Mouse (Mus musculus): ENCODE results near the gene Add2.
A peak's percentile ranks its signal among the peaks of the same experiment; 100 is the strongest.

Add2 gene

DNA sequence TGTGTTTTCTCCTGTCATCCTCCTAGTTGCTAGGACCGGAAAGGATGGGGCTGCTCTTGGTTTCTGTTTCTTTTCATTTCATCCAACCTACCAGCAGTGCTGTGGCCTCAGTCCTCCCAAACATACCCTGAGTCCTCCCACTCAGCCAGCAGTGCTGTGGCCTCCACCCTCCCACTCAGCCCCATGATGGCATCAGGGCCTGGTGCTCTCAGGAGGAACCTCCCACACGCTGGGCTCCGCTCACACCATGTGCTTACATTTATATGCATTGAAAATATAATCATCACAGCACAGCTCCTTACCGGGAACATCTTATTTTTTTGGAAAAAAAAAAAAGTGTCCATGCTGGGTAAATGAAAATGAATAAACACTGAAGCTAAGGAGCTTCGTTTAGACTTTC lies 20.0 kb downstream of the Add2 start:
- DNase-seq (ENCODE audit: low spot score), result no peak

DNA sequence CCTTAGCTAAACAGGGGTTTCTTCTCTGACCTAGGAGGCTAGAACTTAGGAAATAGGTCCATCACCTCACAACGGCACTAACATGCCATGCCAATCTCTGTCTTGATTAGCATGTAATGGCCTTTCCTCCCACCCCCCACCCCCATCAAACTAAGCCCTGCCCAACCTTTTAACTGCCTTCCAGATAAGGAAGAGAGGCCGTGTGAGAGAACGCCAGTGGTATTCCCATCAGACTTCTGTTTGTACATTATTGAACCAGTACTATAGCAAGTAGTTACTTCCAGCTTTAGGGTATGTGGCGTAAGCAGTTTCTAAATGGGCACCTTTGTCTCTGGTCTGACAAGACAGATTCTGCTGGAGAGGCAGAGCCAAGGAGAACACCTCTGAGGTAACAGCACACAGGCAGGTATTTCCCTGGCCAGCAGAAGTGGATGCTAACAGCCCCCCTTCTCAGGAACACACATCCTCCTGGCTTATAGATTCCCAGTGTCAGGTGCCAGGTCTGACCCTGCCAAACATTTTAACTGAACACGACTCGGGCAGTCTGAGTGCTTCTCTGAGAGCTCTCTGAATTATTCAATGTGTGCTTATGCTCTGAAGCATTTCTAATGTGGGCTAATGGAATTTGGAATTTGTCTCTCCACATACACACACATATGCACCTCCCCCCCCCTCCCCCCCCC lies 22.2 kb downstream of the Add2 start:
- DNase-seq (ENCODE audit: low spot score), result no peak

DNA sequence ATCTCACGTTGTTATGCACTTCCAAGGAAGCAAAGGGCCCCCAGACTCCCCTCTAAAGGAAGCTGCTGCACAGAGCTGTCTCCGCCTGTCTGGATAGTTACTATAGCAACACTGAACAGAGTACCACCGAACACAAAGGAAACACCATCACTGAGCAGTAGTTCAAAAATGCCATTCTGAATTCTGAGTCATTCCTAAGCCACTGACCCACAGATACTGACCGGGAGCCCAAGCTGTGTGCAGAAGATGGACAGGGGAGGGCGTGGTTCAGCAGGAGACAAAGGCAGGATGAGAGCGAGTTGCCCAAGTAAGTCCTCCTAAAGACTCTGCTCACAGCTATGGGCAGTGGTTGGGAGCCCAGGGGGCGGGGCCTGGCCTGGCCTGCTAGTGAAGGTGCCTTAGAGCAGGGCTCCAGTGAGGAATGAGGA lies 23.6 kb downstream of the Add2 start:
- DNase-seq (ENCODE audit: low spot score), result no peak

DNA sequence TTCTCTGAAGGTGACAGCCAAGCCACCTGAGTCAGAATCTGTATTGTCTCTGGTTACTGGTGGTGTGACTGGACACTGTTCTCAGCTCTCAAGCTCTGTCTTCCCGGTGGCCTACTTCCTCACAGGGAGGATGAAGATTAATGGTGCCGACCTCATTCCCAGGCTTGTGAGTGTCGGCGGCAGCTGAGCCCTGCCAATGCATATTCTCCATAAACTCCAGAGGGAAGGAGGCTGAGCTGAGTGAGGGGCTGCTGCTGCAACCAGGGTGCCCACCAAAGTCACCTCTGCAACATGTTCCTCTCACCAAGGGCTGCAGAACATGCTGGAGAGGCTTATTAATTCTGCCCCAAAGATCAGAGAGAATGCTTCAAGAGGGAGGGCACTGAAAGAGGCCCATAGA lies 24.1 kb downstream of the Add2 start:
- DNase-seq (ENCODE audit: low spot score), result no peak

DNA sequence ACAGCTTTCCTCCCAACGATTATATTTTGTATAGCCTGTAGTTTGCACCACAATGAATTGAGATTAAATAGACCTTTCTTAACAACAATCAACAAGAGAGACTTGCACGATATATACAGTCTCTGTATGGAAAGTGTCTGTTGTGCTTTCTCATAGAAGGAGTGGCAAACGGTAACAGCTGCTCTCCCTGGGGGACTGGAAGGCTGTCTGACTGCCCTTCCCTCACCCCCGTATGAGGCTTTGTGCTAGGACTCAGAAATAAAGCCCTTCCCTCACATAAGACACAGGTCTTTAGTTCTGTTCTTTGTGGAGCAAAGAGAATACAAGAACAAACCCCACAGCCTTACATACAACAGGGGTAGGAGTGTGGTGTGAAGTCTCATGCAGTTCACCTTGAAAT lies 24.6 kb downstream of the Add2 start:
- DNase-seq (ENCODE audit: low spot score), result no peak

DNA sequence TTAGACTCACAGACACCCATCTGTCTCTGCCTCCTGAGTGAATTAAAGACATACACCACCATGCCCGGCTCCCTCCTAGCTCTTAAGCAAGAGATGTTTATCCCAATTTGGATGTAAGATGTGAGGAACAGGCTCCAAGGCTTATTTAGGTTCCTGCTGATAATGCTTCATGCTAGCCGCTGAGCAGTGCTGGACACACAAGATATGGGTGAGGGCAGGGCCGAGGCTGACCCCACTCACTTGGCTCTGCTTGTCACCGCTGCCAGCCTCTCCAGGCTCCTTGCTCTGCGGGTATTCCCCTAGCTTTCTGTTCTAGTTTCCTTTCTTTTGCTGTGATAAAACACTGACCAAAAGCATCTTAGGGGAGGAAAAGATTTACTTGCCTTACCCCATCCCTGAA lies 25.1 kb downstream of the Add2 start:
- DNase-seq (ENCODE audit: low spot score), result no peak

DNA sequence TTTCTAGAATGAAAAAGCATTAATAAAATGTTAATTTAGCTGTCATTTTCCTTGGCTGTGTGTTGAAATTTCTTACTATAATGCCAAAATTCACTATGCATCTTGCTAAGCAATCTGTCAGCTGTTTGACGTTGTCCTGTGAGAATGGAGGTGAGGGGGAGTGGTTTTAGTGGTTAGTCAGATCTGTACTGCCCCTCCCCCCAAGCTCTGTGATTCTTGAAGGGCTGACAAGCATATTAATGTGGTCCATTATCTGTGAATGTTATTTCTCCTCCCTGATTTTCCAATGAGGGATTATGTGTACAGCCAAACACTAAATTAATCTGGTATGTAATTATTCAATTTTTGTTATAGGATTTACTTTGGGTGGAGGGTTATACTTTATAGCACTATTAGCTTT lies 30.0 kb downstream of the Add2 start:
- no peak for DNase-seq (ENCODE audit: low spot score)

DNA sequence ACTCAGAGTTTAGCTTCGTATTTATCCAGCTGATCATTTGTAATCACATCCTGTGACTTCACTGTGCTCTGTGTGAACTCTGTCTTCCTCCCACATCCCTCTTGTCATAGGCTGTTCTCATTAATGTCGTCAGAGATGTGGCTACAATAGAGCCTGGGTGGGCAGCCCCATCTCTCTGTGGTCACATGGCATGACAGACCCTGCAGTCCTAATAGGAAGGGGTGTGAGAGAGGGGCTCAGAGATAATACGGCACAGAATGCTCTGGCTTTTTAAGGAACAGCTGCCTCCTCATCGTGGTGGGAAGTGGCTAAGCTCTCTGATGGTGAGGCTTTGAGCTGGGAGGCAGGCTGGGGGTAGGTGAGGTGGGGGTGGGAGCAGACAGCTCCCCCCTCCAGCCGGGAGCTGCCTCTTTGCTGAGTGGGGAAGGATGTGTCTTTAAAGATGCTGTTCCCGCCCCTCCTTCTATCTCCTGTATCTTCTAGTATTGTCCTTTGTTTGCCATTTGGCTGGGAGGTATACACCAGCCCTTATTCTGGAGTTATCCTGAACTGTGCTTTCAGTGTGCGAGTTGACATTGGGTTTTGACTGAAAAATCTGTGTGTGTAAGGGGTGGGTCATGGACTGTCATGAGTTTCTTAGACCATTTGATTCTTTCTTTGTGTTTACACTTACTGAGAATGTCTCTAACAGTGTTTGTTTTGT lies 30.8 kb downstream of the Add2 start:
- DNase-seq (ENCODE audit: low spot score), result no peak

DNA sequence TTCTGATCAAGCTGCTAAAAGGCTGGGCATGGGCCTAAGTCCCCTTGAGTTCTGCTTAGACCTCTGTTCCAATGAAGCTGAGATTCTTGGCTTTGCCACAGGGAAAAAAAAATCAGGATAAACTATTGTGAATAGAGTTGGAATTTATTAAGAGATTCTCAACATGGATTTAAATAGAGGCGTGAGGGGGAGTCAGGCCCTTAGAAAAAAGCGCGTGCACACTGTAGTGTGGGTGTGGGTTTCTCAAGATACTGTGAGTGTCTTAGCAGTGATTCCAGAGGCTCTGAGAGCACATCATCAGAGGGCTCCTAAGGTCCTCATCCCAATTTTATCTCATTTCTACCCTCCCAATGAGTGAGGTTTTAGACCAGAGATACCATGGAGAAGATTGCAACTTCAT lies 31.7 kb downstream of the Add2 start:
- DNase-seq (ENCODE audit: low spot score), result no peak

DNA sequence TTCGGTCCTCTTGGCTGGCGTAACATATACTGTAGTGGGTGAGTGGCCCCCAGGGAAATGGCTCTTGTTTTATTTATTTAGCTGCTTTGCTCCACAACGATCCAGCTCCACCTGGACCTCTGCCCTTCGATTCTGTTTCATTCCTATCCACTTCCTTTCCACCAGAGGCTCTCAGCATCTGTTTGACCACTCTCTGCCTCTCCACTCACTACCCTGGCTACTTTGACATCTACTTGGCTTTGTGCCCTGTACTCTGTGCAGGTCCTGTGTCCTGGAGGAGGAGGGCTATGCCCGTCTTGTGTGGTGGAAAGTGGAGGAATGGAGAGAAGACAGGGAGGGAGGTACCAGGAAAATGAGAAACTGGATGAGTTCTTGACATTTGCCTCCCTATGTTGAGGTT lies 33.7 kb downstream of the Add2 start:
- no peak for DNase-seq (ENCODE audit: low spot score)

DNA sequence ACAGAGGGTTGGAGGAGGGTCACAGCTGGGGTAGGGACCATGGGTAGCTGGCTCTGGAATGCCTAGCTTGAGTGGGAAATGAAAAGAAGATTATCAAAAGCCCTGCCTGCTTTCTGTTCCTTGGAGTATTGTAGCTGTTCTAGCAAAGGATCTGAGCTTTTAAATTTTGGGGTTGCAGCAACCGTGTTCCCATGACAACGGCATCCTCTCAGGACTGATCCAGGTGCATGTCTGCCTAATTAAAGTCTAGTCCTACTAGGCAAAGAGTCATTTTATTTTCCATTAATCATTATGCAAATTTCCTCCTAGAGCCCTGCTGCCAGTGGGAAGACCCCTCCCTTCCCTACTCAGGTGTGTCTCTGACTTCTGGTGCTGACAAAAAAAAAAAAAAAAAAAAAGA lies 34.2 kb downstream of the Add2 start:
- DNase-seq (ENCODE audit: low spot score), result no peak

DNA sequence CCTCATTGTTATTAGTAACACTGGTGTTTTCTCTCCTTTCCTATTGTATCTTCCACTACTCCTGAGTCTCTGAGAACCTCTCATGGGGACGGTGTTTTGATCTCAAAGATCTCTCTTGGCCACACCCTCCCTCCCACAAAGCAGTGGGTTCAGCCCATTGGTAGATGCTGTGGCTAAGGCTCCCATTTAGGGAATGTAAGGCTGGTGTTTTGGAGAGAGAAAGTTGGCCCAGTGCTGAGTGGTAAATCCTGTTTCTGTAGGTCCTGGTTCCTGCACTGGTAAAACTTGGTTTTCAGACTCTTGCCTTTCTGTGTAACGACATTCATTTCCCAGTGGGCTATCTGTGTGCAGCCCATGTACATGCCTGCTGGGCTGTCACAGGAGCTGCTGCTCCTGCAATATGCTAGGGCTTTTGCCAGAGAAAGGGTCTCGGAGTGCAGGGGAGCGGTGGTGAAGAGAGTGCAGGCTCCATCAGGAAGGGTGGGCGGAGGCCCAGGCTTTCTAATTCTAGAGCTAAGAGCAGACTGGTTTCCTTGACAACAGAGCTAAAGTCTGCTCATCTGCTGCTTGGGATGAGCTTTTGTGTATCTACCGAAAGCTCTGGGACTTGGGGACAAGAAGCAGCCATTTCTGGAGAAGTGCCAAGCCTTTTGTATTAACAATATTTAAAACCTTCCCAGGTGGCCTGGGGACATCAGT lies 36.0 kb downstream of the Add2 start:
- DNase-seq (ENCODE audit: low spot score), result peak; percentile 69

DNA sequence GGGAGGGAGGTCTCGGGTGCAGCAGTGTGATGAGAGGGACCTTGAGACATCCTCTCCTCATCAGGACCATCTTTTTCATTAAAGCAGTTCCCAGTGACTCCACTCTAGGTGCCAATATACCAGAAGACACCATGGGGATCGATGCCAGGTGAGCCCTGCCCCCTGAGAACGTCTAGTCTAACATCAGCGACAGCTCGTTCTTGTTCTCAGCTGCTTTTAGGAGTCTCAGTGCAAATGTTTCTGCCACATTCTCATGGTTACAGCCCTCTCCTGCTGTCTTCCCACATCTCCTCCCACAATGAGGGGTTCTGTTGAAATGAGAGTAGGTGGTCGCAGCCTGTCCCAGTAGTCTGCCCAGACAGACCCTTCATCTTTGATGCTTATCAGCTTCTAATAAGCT lies 38.2 kb downstream of the Add2 start:
- no peak for DNase-seq (ENCODE audit: low spot score)

DNA sequence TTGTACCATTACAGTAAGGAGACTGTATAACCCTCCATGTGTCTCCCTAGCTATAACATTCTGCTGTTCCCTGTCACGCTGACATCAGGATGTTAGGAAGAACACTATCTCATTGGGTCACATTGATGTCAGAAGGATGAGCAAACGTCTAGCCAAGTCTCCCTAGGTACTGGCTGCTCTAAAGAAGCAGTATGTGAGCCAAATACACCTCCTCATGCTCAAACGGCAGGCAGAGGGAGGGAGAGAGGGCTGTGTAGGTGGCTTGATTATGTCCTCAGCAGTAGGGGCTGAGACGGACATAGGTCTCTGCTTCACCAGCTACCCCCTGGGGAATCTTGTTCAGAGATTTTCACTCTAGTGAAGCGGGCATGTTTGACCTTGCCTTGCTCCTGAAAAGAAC lies 38.7 kb downstream of the Add2 start:
- DNase-seq (ENCODE audit: low spot score), result no peak

DNA sequence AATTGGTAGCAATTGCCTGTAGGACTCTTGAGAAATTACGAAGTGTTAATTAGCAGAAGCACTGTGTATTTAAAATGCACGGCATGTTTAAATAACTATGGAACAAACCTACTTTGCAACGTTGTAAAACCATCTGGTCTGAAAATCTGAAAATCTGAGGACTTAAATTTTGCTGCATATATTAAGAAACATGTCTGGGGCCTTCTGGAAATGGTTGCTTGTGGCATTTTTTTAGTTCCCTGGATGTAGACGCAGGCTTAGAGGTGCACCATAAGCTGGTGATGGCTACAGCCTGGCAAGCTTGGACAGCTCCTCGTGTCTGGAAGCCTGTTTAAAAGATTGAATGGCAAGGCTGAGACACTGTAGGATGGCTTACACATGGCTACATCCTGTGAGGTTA lies 40.5 kb downstream of the Add2 start:
- peak; percentile 30 for DNase-seq (ENCODE audit: low spot score)

DNA sequence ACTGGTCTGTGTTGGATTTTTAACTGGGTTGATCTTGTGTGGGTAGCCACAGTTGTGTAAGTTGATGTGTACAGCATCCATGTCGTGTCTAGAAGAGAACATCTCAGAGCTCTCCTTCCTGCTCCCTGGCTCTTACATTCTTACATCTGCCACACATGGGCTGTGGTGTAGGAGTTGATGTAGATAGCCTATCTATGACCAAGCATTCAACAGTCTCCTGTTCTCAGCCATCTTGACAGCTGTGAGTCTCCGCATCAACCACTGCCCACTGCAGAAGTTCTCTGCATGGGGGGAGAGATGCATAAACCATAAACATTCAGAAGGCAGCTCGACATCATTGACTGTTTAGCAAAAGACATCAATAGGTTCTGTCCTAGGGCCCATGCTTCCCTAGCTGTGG lies 41.4 kb downstream of the Add2 start:
- no peak for DNase-seq (ENCODE audit: low spot score)

DNA sequence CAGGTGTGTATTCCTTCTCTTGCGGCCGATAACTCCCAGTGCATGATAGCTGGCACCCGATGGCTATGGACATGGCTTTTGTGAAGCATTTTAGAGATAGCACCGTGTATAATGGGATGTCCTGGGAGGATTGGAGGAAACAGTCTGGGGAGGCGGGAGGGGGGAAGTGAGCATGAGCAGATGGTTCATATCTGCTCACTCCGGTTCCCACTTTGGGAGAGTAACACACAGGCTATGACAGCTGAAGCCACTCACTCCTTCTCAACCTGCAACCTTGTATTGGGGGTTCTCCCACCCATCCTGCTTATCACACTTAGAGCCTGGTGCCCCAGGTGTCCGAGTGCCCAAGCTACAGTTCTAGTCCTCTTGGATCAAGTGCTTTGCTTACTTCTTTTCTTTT lies 41.8 kb downstream of the Add2 start:
- no peak for DNase-seq (ENCODE audit: low spot score)

DNA sequence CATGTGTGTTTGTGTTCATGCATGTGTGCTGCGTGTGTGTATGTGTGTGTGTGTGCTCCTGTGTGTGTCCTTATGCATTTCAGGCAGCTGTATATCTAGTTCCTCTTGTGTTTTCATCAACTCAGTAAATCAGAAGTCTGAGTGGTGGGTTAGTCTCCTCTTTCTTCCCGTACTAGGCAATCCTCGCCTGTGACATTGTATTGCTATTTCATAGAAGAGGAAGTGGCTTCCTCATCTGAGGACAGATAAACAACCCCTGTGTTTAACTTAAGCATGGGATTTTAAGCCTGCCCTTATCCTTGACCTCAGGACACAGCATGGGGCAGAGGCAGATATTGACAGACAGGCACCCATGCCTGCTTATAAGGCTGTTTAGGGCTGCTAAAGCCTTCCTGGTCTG lies 45.4 kb downstream of the Add2 start:
- no peak for DNase-seq (ENCODE audit: low spot score)

DNA sequence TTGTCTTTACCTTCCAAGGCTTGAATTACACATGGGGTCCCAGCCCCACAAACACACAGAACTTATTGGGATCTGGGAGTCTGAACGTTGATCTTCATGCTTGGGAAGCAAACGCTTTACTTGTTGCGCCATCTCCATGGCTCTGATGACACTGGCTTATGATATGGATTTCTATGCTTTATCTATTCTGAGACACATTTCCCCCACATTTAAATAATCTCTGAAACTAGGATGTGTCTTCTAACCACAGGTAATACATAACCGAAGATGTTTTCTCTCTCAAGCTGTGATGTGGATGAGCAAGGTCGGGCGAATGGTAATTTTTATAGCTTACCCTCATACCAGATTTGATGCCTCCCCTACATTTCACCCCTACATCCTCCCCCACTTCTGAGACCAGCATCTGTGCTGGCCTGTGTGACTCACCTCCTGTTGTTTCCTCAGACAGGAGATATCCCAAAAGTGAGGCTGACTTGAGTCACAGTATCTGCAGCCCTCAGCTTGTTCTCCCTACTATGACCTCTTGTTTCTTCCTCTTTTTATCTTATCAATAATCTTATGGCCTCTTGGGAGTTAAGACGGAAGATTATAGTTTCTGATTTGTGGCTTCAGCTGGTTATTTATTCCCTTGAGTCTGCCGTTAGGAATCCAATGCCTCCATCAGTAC lies 46.2 kb downstream of the Add2 start:
- DNase-seq (ENCODE audit: low spot score), result no peak

DNA sequence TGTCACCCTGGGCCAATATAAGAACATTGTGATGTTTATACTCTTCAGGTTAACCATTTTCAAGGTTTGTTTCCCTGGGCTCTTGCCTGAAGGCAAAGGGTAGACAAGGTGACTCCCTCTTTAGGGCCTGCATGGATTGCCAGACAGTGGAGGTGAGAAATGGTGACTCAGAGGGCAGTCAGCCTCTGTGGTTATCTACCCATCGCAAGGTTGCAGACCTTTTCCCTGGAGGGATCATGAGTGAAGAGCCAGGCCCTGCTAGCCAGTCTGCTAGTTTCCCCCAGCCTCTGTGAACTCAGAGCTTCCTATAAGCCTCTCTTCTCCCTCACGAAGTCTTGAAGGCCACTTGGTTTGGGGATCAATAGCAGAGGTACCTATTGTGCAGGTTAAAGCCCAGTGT lies 48.0 kb downstream of the Add2 start:
- no peak for DNase-seq (ENCODE audit: low spot score)

DNA sequence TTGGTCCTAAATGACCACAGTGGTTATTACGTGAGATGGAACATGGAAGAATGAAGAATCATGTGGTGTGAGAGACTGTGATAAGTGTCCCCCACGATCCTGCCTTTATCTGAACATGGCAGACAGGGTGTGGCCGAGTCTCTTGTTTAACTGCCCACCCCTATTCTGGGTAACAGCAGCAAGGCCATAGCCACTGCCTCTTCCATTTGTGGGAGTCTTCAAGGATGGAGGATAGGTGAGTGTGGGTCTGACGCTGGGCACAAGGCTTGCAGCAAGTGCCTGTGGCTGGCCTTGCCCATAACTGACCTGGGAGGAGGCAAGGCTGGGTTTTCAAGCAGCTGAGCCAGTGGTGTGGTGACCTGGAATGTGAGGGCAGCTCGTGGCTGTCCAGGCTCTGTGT lies 49.4 kb downstream of the Add2 start:
- no peak for DNase-seq (ENCODE audit: low spot score)

DNA sequence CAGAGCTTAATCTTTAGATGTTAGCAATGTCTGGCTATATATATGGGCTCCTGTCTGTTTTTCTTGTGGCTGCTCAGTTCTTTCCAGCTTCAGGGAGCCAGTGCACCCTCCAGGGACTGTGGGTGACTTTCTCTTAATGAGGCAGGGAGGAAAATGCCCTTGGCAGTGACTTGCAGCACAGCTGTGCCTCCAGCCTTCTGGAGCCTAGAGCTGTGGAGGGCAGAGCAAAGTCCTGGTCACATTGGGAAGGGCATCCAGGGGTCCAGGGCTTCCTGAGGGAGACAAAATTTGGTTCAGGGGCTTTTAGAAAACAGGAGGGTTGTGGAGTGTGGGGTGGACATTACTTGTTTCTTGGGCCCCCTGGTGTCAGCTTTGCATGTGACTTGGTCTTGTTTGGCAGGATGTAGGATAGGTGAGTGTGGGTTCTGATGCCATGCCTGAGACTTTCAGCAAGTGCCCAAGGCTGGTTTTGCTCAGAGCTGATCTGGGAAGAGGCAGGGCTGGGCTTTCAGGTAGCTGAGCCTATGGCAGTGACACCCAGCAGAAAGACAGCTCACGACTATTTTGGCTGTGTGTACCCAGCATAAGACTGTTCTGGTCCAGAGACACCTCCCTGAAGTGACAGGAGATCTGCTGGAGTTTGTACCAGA lies 50.0 kb downstream of the Add2 start:
- no peak for DNase-seq (ENCODE audit: low spot score)
